Mouse (Mus musculus) frontal cortex, postnatal 25 days (tissue): ENCODE measurements around the gene Gpam.
A peak's percentile ranks its signal among the peaks of the same experiment; 100 is the strongest.

ENCODE experiments used
- DNase-seq, 2 experiments: peaks; one replicate each; pipeline ENCODE4 v3.0.0; 2022; ENCODE audit warnings: low spot score in 2 of 2

Gpam gene

GRCm38 (mm10) chr19:55103081-55103830 is 23.8 kb downstream of the Gpam start:
- peak in 1 of 2 experiments; percentile 27 for DNase-seq

DNA sequence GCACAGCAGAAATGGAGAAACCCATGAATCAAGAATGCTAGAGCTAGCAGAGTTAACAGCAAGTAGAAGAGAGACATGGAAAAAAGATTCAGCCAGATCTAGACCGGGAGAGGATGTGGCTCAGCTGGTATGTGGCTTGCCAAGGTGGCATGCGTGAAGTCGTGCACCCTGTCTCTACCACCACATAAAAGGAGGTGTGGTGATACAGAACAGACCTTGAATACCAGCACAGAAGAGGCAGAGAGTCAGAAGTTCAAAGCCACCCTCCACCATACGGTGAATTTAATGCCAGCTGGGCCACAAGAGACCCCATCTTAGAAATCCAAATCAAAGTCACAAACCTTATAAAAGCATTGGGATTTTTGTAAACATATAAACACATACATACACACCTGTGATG is 25.4 kb downstream of the Gpam start:
- DNase-seq: no peak

- DNase-seq: no peak
These were observed 26.6 kb downstream of the Gpam start for GRCm38 (mm10) chr19:55100227-55101140.

- peak; percentile 64 to 65 for DNase-seq
These were observed 27.6 kb downstream of the Gpam start for GRCm38 (mm10) chr19:55099184-55100160.

GRCm38 (mm10) chr19:55098409-55099183 is 28.4 kb downstream of the Gpam start:
- DNase-seq: no peak

- DNase-seq: no peak
These were observed 29.6 kb downstream of the Gpam start for GRCm38 (mm10) chr19:55097396-55097967.

DNA sequence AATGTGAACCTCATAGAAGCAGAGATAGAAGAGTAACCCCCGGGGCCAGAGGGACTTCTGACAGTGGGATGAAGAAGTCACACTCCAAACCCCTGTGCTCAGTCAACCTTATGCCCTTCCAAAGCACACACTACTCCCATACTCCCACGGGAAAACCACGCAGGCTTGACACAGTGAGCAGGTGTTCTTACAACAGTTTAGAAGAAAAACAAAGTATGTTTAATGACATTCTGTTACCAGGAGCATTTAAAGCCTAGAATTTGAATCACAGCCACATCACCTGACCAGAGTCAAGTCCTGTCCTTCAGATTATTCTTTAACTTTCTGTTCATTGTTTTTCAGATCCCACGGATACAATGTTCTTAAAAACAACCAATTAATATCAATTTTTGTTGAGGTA is 30.4 kb downstream of the Gpam start:
- no peak for DNase-seq

- DNase-seq: no peak
These were observed 31.5 kb downstream of the Gpam start for GRCm38 (mm10) chr19:55095547-55095946.

GRCm38 (mm10) chr19:55091602-55092413 is 35.2 kb downstream of the Gpam start:
- no peak for DNase-seq

GRCm38 (mm10) chr19:55090885-55091284 is 36.2 kb downstream of the Gpam start:
- DNase-seq: no peak

DNA sequence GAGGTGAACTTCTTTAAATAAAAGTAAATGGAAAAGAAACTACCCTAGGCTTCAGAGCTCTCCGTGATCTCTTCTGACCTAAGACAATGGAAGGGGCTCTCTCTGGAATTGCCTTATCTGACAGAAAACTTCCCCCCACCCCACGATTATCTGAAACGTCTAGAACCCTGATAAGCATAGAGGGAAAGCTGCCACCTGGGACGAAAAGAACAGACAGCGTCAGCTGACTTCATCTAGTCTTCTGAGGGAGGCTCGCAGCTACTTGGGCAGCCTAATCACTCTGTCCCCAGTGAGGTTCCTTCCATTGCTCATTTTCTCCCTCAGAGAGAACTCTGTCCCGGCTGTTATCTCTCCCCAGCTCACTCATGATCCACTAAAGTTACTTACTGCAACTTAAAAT is 36.9 kb downstream of the Gpam start:
- no peak for DNase-seq

DNA sequence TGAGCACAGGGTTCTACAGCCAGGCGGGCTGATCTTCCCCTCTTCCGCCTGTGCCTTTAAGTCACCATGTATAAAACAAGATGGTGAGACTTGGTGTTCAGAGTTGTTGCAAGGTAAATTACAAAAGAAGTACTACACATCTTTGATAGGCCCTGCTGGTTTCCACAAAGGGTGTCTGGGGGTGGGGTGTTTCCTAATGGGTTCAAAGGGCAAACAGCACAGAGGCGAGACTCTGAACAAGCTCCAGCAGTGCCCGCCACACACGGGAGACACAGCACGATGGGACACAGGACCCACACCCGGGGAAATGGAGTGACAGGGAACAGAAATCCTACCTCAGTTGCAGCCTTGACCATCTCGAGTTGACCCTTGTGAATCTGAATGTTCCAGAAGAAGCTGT is 39.3 kb downstream of the Gpam start:
- no peak for DNase-seq

GRCm38 (mm10) chr19:55085857-55086185 is 41.2 kb downstream of the Gpam start:
- no peak for DNase-seq

GRCm38 (mm10) chr19:55084971-55085856 is 41.8 kb downstream of the Gpam start:
- no peak for DNase-seq

DNA sequence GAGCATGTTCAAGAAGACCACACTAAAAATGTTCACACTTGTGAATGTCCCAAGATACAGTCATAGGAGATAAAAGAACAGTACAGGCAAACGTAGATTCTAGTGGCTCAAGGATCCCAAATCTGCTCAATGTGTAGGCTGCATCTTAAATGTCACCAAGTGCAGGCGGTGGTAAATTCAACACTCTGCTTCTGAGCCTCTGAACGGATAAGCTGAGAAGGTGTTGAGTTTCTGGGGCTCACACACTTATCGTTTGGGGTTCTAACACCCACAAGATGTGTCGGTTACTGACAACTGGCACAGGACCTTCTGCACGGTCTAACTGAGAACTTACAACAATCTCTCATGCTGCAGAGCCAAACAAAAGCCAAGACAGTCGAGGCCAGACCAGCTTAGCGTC is 50.2 kb downstream of the Gpam start:
- DNase-seq: no peak

DNA sequence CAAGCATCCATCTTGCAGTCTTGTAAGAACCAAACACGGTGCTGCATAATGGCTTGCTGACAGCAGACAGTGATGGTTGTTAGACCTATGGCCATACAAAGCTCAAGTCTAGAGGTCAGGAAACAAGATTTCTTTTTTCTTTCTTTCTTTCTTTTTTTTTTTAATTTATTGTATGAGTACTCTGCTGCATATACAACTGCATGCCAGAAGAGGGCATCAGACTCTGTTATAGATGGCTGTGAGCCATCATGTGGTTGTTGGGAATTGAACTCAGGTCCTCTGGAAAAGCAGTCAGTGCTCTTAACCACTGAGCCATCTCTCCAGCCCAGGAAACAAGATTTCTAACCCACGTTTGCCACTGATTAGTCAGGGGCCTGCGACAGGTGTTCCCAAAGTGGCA is 54.0 kb downstream of the Gpam start:
- DNase-seq: no peak

DNA sequence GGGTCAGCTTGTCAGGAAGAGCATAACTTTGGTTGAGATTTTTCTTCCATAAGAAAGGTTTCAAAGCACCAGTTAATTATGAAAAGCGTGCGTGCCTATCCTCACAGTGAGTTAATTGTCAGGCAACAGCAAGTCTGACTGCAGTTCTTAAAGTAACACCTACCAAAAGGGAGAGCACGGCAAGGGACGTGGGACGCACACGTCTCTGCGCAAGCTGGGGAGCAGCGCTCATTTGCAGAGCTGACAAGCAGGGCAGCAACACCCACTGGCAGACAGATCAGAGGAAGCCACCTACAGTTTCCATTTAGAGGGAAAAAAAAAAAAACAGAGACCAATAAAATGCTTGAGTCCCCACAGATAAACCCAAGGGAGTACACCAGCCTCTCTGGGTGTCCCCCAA is 58.0 kb downstream of the Gpam start:
- no peak for DNase-seq

GRCm38 (mm10) chr19:55063272-55063671 is 63.8 kb downstream of the Gpam start:
- no peak for DNase-seq

- DNase-seq: no peak
These were observed 64.5 kb downstream of the Gpam start for GRCm38 (mm10) chr19:55062501-55062900.
